Mouse (Mus musculus): ENCODE results near the gene Bcr.

DNA sequence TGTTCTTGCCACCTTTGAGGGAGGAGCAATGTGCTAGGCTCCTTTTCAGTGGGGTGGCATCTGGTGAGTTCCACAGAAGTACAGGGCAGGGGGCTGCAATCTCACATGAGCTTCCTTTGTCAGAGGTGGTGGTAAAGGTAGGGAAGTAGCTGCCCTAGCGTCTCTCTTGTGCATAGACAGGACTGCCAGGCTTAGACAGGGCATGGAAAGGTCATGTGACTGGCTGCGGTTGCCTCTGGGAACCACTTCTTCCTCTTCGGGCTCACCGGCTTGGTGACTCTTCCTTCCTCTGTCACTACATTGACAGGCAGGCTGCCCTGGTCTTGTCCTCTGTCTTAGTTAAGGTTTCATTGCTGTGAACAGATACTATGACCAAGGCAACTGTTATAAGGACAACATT is 85.6 kb downstream of the Bcr start:
- TF ChIP-seq POLR2A (IDR thresholded peaks at IDR 0.05; ENCODE audit: control insufficient read depth, low read depth, low read length) (no peak), CTCF (IDR thresholded peaks at IDR 0.05; ENCODE audit: control insufficient read depth, insufficient read depth, insufficient replicate concordance, low read depth, low read length) (no peak)

Data from testis, adult 2 months (tissue).